Mouse (Mus musculus) neural tube, embryonic 15.5 days (tissue): ENCODE results near the gene Epn2. TPM values are rescaled to one million over a fixed set of nuclear protein-coding genes. Genes with fewer than 3 reads are reported as not detected.

ENCODE experiments used
- ATAC-seq: fragments of 200-750 bp; cut with Nextera tagmentation; 2 replicates; pipeline ENCODE4 v1.8.0; 2017; ENCODE audit warnings: mild to moderate bottlenecking, moderate TSS enrichment, moderate library complexity; ENCODE audit not compliant: low FRiP score
- H3K27ac ChIP-seq: fragments of 300-500 bp; sonication (generic); replicated peaks from 2 replicates; pipeline ENCODE4 v1.5.1; 2015; ENCODE audit warnings: mild to moderate bottlenecking, inconsistent platforms
- H3K27me3 ChIP-seq: fragments of 300-500 bp; sonication (generic); replicated peaks from 2 replicates; pipeline ENCODE4 v1.6.1; 2015; ENCODE audit warnings: inconsistent platforms
- H3K36me3 ChIP-seq: fragments of 300-500 bp; sonication (generic); 2 replicates; pipeline ENCODE4 v1.6.1; 2015; ENCODE audit warnings: inconsistent platforms
- H3K4me1 ChIP-seq: fragments of 300-500 bp; sonication (generic); 2 replicates; pipeline ENCODE4 v1.6.1; 2015; ENCODE audit warnings: inconsistent platforms
- H3K4me2 ChIP-seq: fragments of 300-500 bp; sonication (generic); 2 replicates; pipeline ENCODE4 v1.6.1; 2015; ENCODE audit warnings: inconsistent platforms, mild to moderate bottlenecking, moderate library complexity
- H3K4me3 ChIP-seq: fragments of 300-500 bp; sonication (generic); replicated peaks from 2 replicates; pipeline ENCODE4 v1.5.1; 2015; ENCODE audit warnings: mild to moderate bottlenecking, inconsistent platforms
- H3K9ac ChIP-seq: fragments of 300-500 bp; sonication (generic); replicated peaks from 2 replicates; pipeline ENCODE4 v1.6.1; 2015; ENCODE audit warnings: mild to moderate bottlenecking, inconsistent platforms
- H3K9me3 ChIP-seq: fragments of 300-500 bp; sonication (generic); replicated peaks from 2 replicates; pipeline ENCODE4 v1.6.1; 2016; ENCODE audit warnings: inconsistent platforms
- WGBS: fragments of 180-500 bp; shearing (Covaris S2); methylation state at CpG from one replicate; pipeline ENCODE4 v1.1.7; 2015; ENCODE audit warnings: mixed read lengths; 5-methylcytosine and 5-hydroxymethylcytosine counted together
- polyA plus RNA-seq: library from polyadenylated mRNA; unstranded; fragments of >200 nt; fragmentation: Nextera tagmentation; extraction: Ambion mirVana; gene quantifications from 2 replicates; pipeline ENCODE4 v1.2.1, GENCODE M21; 2015

Epn2 gene
- polyA plus RNA-seq, 1 experiment from 2014 or later = 60.1 TPM

DNA sequence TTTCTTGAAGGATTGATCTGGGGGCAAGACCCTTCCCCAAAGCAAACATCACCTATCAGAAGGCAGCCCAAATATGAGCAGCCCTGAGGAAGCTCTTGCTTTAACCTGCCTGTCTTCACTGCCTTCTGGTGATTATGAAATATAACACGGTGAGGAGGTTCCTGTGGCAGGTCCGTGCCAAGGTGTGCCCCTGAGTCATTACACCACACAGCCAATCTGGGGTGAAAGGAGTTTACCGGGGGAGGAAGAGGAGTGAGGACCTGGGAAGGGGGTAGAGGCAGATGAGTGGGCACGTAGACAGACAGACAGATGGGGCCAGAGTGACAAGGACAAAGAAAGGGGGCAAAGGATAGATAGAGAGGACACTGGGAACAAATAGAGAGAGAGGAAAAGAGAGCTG, 105.9 kb downstream of the Epn2 start:
- Histone ChIP-seq H3K4me3 (no peak overlapping the region), H3K36me3 (no peaks in the 10 kb centered on the region), H3K27me3 (no peaks in the 10 kb centered on the region; the same call in 1 of the 2 replicates), H3K4me2 (no peak overlapping the region), H3K27ac (no peak overlapping the region), H3K4me1 (peaks cover 2% of the 10 kb centered on the region; the same call in 1 of the 2 replicates), H3K9ac (no peak overlapping the region), H3K9me3 (no peaks in the 10 kb centered on the region)
- no peak for ATAC-seq
- 87% methylated on average over 4 of the region's 4 CpGs for WGBS

- Histone ChIP-seq H3K9me3 (no peaks in the 10 kb centered on the region), H3K27ac (no peak overlapping the region), H3K4me3 (no peak overlapping the region), H3K4me1 (no peaks in the 10 kb centered on the region), H3K9ac (no peak overlapping the region), H3K4me2 (no peak overlapping the region), H3K36me3 (no peaks in the 10 kb centered on the region), H3K27me3 (no peaks in the 10 kb centered on the region; the same call in 1 of the 2 replicates)
- no peak for ATAC-seq
Measured at GRCm38 (mm10) chr11:61470880-61471279, 108.6 kb downstream of the Epn2 start.

GRCm38 (mm10) chr11:61469317-61469917, 110.1 kb downstream of the Epn2 start:
- WGBS = 78% methylated on average over 7 of the region's 7 CpGs
- Histone ChIP-seq H3K36me3 (no peaks in the 10 kb centered on the region), H3K4me3 (no peak overlapping the region), H3K4me2 (no peak overlapping the region), H3K27ac (no peak overlapping the region), H3K27me3 (no peaks in the 10 kb centered on the region; the same call in 1 of the 2 replicates), H3K9me3 (no peaks in the 10 kb centered on the region), H3K4me1 (no peaks in the 10 kb centered on the region), H3K9ac (no peak overlapping the region)
- no peak for ATAC-seq

GRCm38 (mm10) chr11:61468534-61468933, 111.0 kb downstream of the Epn2 start:
- Histone ChIP-seq H3K27ac (no peak overlapping the region), H3K4me1 (no peaks in the 10 kb centered on the region), H3K36me3 (no peaks in the 10 kb centered on the region), H3K4me3 (no peak overlapping the region), H3K9ac (no peak overlapping the region), H3K27me3 (no peaks in the 10 kb centered on the region), H3K9me3 (no peaks in the 10 kb centered on the region), H3K4me2 (no peak overlapping the region)
- 89% methylated on average over 4 of the region's 4 CpGs for WGBS
- ATAC-seq = no peak

Other genes starting within 250 kb of the Epn2 start
- 0.11 TPM in 1 of 2 replicates, not detected in the other for gene Slc47a2, start 236.8 kb downstream of the Epn2 start, polyA plus RNA-seq
- 0.35 and 0.47 TPM in 2 replicates for gene Slc47a1, start 201.3 kb downstream of the Epn2 start, polyA plus RNA-seq
- gene Rnf112, start 125.6 kb downstream of the Epn2 start, polyA plus RNA-seq = 24.1 and 32.9 TPM in 2 replicates
- 48.3 and 73.6 TPM in 2 replicates for gene Mfap4, start 94.3 kb downstream of the Epn2 start, polyA plus RNA-seq
- gene Mapk7, start 85.3 kb downstream of the Epn2 start, polyA plus RNA-seq = 65.9 and 67.7 TPM in 2 replicates
- 28.6 and 31.2 TPM in 2 replicates for gene B9d1, start 74.5 kb downstream of the Epn2 start, polyA plus RNA-seq
- gene Grap, start 73.6 kb upstream of the Epn2 start, polyA plus RNA-seq = 9.4 and 14.4 TPM in 2 replicates
- gene Fam83g, start 104.4 kb upstream of the Epn2 start, polyA plus RNA-seq = 0.27 and 1.1 TPM in 2 replicates
- not detected in 2 replicates for gene Slc5a10, start 141.1 kb upstream of the Epn2 start, polyA plus RNA-seq
- gene Prpsap2, start 182.4 kb upstream of the Epn2 start, polyA plus RNA-seq = 43.1 and 49.8 TPM in 2 replicates